Mouse (Mus musculus) left cerebral cortex, postnatal 36 days (tissue): Measurements from ENCODE around the gene Chadl. TPM values are rescaled to one million over a fixed set of nuclear protein-coding genes. Genes with fewer than 3 reads are reported as not detected.
A peak's percentile ranks its signal among the peaks of the same experiment; 100 is the strongest.
"Not testable (repeated sequence)": the region's sequence is repeated elsewhere in the genome, so short reads cannot be mapped to it uniquely, and the experiment has no call there.

Experiments
- DNase-seq, 2 experiments: peaks; one replicate each; pipeline ENCODE4 v3.0.0; 2021 to 2022; ENCODE audit warnings: low spot score in 2 of 2, mixed read lengths in 1 of 2
- intact Hi-C: fragments of 180-260 bp; cut with DNase I; formaldehyde crosslinking; loops from one replicate; pipeline ENCODE4 v1.15.1; 2025
- total RNA-seq, 2 experiments: library from RNA; stranded (reverse); gene quantifications; 2 replicates each; pipeline ENCODE4 v1.2.3; 2021

The Chadl gene
- 10 to 100 TPM; 17.3 to 20.8 TPM for total RNA-seq

DNA sequence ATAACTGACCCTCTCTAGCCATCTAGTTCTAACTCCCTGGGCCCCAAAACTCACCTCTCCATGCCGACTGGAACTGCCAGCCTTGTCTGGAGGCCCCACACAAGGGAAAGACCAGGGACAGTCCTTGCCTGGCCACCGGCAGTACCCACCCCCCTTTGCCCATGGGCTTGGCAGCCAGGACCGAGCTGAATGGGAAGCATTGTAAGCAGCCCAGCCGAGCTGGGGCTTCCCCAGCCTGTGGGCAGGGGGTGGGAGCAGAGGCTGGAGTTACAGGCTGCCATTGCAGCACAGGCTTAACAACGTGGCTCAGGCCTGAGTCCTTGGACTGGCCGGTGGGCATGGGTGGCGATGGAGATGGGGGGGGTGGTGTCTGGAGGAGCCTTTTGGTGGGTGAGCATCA is at the start of gene Chadl:
TSS of gene Chadl (minus strand) at position 113 of the 400 bp plus-strand sequence.
- peak in 1 of 2 experiments; percentile 36 for DNase-seq
- intact Hi-C loops = no loop called here

DNA sequence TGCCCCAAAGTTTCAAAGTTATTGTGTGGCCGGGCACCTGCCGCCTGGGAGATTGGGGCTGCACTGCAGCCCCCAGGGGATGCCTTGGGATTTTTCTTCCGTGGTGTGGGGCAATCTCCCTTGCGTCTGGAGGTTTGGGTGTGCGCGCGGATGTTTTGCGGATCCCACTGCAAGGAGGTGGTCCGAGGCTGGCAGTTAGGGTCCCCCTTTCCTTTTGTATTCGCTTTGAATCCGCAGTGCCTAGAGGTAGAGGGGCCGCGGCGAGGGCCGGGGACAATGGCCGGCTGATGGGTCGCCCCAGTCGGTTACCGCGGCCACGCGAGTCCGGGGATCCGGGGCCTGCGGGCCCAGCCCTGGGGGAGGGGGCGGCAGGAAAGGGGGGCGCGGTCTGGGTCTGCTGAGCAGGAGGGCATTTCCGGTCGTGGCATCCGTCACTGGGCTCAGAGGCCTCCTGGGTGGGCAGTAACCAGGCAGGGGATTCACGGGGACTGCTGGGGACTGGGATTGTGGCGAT is 48.6 kb upstream of the Chadl start:
- DNase-seq = peak; percentile 57 to 64
- intact Hi-C loops = loop anchor here (2.0 kb wide), 1 partner anchor 57 kb away; the partner anchor contains the start of gene Tef

DNA sequence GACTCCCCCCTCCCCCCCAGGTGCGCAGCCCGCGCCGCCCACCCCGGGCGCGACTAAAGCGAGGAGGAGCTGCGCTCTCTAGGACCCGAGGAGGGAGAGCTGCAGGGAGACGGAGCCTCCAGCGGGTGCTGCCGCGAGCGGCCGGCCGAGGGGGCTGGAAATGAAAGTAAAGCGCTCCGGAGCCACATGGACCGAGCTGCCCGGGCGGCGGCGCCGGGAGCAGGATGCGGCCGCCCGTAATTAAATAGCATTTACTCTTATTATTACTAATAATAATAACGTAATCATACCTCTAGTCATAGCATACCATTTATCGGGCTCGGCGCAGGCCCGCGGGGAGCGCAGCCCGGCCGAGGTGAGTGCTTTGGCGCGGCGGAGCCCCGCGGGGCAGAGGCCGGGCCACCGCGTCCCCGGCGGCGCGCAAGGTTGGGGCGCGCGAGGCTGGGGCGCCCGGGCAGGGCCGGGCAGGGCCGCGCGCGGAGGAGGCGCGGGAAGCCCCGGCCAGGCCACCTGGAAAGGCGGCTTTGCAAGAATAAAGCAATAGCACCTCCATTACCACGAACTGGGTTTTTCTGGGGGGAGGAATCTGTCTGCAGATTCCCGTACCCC is 48.0 kb upstream of the Chadl start, which contains the start of the genes Zc3h7b and Rangap1:
TSS of gene Zc3h7b (plus strand) at position 66 of the 609 bp plus-strand sequence.
TSS of gene Rangap1 (minus strand) at position 539 of the 609 bp plus-strand sequence.
- intact Hi-C loops = loop anchor here (2.0 kb wide), 1 partner anchor 58 kb away; the partner anchor contains the start of gene Tef
- peak; percentile 73 to 80 for DNase-seq

DNA sequence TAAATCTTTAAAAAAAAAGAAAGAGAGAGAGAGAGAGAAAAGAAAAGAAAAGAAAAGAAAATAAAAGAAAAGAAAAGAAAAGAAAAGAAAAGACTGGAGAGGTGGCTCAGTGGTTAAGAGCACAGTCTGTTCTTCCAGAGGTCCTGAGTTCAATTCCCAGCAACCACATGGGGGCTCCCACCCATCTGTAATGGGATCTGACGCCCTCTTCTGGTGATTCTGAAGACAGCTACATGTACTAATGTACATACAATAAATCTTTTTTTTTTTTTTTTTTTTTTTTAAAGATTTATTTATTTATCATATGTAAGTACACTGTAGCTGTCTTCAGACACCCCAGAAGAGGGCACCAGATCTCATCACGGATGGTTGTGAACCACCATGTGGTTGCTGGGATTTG is 45.3 kb upstream of the Chadl start:
- intact Hi-C loops, DNase-seq: not testable (repeated sequence)

DNA sequence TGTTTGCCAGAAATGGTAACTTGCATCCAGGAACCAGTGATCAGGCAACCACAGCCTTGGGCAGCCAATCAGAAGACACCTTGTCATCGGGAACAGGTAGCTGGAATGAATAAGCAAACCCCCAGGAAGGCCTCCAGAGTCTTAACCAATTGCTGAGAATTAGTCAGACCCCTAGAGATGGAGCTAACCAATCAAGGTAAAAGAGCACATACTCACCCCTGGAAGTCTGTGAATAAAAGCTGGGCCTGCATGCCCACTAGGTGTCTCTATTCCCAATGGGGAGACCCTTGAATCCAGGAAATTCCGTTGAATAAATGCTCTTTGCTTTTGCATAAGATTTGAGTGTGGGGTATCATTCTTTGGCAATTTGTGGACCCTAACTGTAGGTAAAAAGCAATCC is 42.8 kb upstream of the Chadl start:
- no peak for DNase-seq
- intact Hi-C loops = no loop called here

DNA sequence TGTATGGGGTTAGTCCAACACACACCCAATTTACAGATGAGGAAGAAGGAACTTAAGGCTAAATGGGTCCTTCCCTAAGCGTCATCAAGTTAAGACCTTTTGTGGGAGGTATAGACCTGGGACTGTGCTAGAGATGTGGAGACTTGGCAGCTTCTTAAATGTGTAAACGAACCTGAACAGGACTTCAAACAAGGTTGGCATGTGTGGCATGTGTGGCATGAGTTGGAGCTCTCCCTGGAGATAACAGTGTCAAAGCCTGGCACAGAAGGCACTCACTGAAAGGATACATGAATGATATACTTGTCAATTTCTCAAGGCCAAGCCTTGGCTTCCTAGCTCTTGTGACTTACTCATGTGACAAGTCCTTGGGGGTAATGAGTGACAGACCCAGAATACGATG is 42.2 kb upstream of the Chadl start:
- DNase-seq = no peak
- intact Hi-C loops = no loop called here

DNA sequence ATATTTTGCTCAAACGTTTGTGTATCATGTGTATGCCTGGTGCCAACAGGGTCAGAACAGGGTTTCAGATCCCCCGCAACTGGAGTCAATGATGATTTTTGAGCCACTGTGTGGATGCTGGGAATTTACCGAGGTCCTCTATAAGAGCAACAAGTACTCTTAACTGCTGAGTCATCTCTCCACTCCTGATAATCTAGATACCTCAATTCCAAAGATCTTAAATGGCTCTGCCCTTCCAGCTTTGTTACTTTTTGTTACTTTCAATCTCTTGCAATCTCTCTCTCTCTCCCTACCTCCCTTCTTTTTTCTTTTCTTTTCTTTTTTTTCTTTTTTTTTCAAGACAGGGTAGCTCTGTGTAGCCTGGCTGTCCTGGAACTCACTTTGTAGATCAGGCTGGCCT is 38.0 kb upstream of the Chadl start:
- intact Hi-C loops = no loop called here
- DNase-seq = no peak

DNA sequence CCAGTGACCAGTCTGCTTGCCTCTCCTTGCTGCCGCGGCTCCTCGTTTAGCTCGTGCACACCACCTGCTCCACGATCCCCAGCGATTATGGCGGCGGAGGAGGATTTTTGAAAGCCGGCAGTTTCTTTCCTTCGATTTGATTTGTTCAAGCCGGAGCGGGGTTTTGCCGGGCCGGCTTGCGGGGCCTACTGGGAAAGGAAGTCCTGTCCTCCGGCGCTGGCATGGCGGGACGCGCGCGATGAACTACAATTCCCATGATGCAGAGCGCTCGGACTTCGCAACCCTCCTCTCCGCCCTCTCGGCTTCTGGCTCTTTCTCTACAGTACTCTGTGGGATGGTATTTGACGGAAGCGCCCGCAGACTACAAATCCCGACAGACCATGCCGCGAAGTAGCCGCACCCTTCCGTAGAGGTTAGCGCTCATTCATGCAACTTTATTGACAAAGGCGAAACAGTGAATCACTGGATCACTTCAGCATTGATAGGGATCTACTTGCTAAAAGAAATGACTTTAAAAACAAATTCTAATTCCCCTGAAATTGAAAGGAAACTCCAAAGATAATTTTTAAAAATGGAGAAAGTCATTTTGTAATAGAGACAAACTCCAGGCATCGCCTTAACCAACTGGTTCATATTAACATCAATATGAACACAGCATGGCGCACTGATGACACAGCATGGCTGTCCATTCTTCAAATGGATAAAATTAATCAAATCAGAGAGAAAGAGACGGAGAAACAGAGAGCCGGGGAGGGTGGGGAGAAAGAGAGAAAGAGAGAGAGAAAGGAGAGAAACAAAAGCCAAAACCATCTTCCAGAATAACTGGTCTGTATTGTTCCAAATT is 32.9 kb upstream of the Chadl start:
- intact Hi-C loops = no loop called here

DNA sequence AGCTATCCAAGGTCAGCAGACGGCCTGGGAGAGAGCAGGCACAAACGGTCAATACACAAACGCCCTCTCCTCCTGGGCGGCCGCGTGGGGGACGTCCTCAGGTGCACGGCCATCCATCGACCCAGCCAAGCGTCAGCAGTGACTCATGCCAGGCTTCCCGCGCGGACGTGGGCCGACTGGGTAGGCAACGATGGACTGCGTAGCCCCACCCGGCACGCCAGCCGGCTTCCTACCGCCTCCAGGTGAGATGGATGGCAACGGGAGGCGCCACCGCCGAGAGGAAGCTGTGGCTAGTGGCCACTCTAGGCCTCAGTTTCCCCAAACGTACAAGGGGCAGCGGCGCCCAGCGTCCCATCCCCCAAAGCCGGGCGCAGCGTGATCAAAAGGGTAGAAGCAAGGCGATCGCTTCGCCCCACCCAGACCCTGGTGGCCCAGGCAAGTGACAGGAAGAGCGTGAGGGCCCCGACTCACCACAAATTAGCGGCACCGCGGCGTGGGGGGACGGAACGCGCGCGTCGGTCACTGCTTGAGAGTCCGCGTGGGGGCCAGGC is 32.2 kb upstream of the Chadl start:
- DNase-seq = peak; percentile 75 to 83
- intact Hi-C loops = no loop called here

More for the DNA sequence above, 32.9 kb upstream of the Chadl start:
- DNase-seq = peak; percentile 99

DNA sequence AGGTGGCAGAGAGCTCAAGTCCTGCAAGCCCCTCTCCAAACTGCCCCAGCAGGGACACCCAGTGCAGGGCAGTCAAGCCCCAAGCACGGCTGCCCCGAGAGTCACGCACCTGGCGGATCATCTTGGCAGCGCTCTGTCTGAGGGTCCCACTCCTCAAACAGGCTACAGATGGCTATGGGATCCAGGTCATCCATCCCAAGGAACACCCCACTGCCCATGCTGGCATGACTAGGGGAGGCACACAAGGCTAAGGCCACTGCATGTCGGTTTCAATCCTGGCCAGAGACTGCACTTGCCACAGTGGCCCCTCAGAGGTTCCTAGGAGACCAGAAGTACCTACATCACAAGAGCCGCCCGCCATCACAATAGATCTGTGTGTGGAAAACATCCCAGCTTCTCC is 28.9 kb upstream of the Chadl start:
- DNase-seq = no peak
- intact Hi-C loops = no loop called here

DNA sequence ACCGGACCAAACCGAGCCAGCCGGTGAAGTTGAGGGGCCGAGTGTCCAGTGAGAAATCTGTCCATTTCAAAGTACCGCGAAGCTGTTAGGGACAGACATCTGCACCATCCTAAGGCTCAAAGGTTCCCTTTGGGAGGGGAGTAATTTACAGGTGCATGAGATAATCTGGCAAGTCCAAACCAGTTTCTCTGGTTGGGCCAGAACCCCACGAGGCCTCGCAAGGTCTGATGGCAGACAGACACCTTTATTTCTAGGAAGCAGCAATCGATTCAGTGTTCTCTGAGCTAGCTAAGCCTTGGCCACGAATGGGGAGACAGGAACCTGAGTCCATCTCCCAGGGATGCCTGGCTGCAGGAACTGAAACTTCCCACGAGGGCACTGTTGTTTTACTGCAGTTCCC is 26.6 kb upstream of the Chadl start:
- no peak for DNase-seq
- intact Hi-C loops = no loop called here

DNA sequence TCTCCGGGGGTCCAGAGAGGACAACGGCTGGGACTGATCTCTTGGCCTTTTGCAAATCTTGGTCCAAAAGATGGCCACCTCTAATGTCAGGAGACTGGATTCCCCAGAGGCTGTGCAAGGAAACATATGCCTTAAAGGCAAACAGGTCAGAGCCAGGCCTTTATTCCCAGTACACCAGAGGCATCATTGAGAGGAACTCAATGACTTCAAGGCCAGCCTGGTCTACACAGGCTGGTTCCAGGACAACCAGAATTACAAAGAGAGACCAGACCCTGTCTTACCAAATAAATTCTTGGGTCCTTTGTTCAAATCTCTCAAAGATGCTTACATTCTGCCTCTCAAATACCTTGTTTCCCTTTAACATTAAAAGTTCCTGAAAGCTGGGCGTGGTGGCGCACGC is 25.3 kb upstream of the Chadl start:
- intact Hi-C loops = no loop called here
- DNase-seq = no peak

DNA sequence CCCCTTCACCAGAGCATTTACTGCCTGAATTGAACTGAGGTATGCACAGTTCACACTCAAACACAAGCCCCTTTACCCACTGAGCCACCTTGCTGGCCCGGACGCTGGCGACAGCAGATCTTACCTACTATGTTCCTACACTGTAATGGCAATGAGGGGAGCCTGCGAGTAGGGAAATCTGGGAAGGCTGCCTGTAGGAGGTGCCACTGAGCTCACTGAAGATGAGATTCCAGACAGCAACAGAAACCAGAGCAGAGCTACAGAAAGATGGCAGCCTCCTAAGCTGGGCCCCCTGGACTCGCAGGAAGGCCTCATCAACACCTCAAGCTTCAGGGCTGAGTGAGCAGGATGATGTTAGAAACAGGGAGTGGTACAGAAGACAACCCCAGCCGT is 22.0 kb upstream of the Chadl start:
- intact Hi-C loops = no loop called here
- DNase-seq = no peak

DNA sequence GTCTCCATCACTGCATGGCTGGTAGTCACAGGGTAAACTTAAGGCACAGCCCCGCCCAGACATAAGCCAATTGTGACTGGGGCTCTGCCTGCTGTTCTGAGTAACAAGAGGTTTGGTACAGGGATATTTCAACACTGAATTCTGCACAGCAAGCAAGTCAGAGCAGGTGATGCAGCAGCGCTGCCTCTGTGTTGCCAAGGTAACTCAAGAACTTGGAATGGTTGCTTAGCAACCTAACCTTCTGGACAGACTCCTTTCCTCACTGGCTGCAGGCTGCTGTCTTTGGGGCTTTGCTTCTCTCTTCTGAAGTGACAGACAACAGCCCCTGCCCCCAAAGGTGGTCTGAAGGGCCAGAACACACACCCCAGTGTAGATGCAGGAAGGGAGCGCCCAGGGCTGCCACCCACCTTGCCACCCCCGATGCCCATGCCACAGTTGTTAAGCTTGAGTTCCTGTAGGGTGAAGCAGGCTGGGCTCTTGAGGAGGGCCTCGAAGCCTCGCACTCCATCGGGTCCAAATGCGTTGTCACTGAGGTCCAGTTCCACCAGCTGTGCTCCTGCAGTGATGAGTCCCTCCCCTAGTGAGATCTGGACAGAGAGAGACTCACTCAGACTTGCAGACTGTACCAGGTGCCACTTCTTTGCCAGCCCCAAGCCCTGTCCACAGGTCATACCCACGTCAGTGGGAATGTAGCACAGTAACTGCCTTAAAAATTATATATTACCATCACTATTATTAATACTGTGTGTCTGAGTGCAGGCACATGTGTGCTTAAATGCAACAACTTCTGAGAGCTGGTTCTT is 21.4 kb upstream of the Chadl start:
- intact Hi-C loops = no loop called here
- DNase-seq = peak; percentile 46 to 50

DNA sequence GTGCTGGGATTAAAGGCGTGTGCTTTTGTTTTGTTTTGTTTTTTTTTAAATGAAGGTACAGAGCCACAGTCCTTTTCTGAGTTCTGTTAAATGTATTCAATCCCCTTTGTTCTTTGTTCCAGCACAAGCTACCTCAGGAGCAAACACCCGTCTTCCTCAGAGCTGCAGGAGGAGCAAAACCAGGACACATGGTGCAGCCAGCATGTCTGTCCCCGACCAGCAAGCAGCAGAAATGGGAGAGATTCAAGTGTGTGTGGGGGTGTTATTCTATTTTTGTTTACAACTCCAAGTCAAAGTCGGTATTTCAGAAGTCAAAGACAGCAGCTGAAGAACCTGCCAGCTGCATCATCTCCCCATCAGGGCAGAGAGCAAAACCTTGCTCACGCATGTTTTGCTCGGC is 16.7 kb upstream of the Chadl start:
- intact Hi-C loops = no loop called here
- DNase-seq = no peak

DNA sequence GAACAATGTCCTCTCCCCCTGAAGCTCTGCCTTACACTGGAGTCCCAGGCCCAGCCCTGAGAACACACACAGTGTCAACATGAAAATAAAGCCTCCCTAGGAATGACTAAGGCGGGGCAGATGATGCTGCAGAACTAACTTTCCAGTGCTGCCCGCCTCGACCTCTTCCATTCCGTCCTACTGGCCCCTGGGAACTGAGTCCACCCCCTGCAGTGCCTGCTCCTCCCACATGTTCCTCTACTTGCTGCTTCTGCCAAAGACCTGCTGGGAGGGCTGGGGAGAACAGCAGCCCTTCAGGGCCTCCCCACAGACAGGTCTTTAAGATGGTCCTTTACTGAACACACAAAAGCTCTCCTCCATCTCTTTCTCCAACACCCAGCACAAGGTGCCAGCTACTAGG is 13.7 kb upstream of the Chadl start:
- no peak for DNase-seq
- intact Hi-C loops = no loop called here

DNA sequence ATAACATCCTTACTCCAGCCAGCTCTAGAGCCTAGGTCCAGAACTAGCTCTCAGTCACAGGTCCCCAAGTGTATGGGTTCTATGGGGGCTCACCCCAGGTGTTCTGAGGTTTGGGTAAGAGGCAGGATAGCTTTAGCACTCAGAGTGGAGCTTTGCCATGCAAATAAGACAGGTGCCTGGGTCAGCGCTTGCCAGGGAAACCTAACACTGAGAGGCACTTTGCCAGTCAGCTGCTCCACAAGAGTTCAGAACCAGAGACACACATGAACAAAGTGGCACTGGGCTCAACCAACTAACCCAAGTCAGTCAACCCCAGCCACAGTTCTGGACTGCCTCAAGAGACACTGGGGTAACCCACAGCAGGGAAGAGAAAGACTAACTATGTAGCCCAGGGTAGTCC is 12.6 kb upstream of the Chadl start:
- DNase-seq = no peak
- intact Hi-C loops = no loop called here

DNA sequence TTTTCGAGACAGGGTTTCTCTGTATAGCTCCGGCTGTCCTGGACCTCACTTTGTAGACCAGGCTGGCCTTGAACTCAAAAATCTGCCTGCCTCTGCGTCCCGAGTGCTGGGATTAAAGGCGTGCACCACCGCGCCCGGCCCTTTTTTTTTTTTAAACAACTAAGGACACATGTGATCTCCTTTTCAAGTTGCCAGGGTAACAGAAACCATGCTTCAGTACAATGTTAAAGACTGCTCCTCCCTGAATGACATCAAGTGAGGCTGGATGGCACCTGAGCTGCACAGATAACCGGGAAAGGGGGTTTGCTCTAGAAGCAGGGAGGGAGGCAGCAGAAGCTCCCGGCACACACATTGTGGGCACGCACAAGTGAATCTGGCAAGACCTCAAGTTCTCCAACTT is 11.9 kb upstream of the Chadl start:
- intact Hi-C loops = no loop called here
- DNase-seq = no peak

DNA sequence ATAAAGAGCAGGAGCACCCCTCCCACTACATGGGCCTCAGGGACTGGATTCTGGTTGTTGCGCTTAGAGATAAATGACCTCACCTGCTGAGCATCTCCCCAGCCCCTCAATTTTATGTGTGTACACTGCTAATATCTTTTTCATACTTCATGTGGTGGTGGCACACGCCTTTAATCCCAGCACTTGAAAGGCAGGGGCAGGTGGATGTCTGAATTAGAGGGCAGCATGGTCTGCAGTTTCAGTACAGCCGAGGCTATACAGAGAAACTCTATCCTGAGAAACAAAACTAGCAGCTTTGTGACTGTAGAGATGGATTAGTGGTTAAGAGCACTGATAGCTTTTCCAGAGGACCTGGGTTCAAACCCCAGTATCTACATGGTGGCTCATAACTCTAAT is 6.0 kb upstream of the Chadl start:
- intact Hi-C loops = no loop called here
- no peak for DNase-seq
